Mouse (Mus musculus) urinary bladder, postnatal 36 days (tissue): ENCODE measurements at regions not wholly inside any gene's neighbourhood (a gene's known extent, or its start where the extent isn't known, plus 50 kb on each side); places are given as distances from the start of the nearest gene placed in this dataset.

Source experiments
- DNase-seq, 2 experiments: peaks; one replicate each; pipeline ENCODE4 v3.0.0; 2022; ENCODE audit warnings: low spot score in 2 of 2, mixed read lengths in 1 of 2

GRCm38 (mm10) chr1:77256115-77256842, 258.6 kb downstream of the Epha4 start:
- DNase-seq: no peak

GRCm38 (mm10) chr1:77258730-77259310, 256.1 kb downstream of the Epha4 start:
- peak; percentile 8 to 16 for DNase-seq

- no peak for DNase-seq
These were observed 255.1 kb downstream of the Epha4 start for GRCm38 (mm10) chr1:77259789-77260188.

- DNase-seq: no peak
These were observed 253.2 kb downstream of the Epha4 start for GRCm38 (mm10) chr1:77261678-77262077.

- DNase-seq: no peak
These were observed 249.2 kb downstream of the Epha4 start for GRCm38 (mm10) chr1:77265677-77266076.

GRCm38 (mm10) chr1:77267311-77268003, 247.4 kb downstream of the Epha4 start:
- DNase-seq: no peak

GRCm38 (mm10) chr1:77275297-77275696, 239.6 kb downstream of the Epha4 start:
- DNase-seq: no peak

- no peak for DNase-seq
These were observed 235.3 kb downstream of the Epha4 start for GRCm38 (mm10) chr1:77279566-77279965.

- no peak for DNase-seq
These were observed 234.4 kb downstream of the Epha4 start for GRCm38 (mm10) chr1:77280373-77281038.

GRCm38 (mm10) chr1:77281741-77282140, 233.1 kb downstream of the Epha4 start:
- no peak for DNase-seq

- no peak for DNase-seq
These were observed 216.2 kb downstream of the Epha4 start for GRCm38 (mm10) chr1:77298713-77299132.

- DNase-seq: no peak
These were observed 214.1 kb downstream of the Epha4 start for GRCm38 (mm10) chr1:77300806-77301205.

GRCm38 (mm10) chr1:77304770-77305169, 210.1 kb downstream of the Epha4 start:
- DNase-seq: no peak

- no peak for DNase-seq
These were observed 207.1 kb downstream of the Epha4 start for GRCm38 (mm10) chr1:77307745-77308144.

- no peak for DNase-seq
These were observed 201.8 kb downstream of the Epha4 start for GRCm38 (mm10) chr1:77313119-77313518.

GRCm38 (mm10) chr1:77315347-77315746, 199.5 kb downstream of the Epha4 start:
- DNase-seq: no peak

- no peak for DNase-seq
These were observed 198.7 kb downstream of the Epha4 start for GRCm38 (mm10) chr1:77316198-77316597.
